Mouse (Mus musculus) left cerebral cortex, postnatal 10 days (tissue): ENCODE data around the gene March5. TPM values are rescaled to one million over a fixed set of nuclear protein-coding genes. Genes with fewer than 3 reads are reported as not detected.

Experiments
- DNase-seq, 2 experiments: peaks; one replicate each; pipeline ENCODE4 v3.0.0; 2021 to 2022; ENCODE audit warnings: low spot score in 2 of 2, mixed read lengths in 1 of 2; ENCODE audit errors: extremely low spot score in 1 of 2
- intact Hi-C: fragments of 180-260 bp; cut with DNase I; formaldehyde crosslinking; loops from one replicate; pipeline ENCODE4 v1.15.1; 2025
- total RNA-seq, 2 experiments: library from RNA; stranded (reverse); gene quantifications; 2 replicates each; pipeline ENCODE4 v1.2.3; 2021

Gene March5
- total RNA-seq = 10 to 100 TPM; 86.3 to 93.4 TPM

- intact Hi-C loops = loop anchor here (2.0 to 5.0 kb wide), 2 partner anchors 33 to 155 kb away; no protein-coding TSS in a partner anchor
- peak; percentile 86 to 93 for DNase-seq
Measured at GRCm38 (mm10) chr19:37207303-37208175, at the start of gene March5. March5 (plus strand) TSS chr19:37207543.

- no peak for DNase-seq
- intact Hi-C loops = no loop called here
Measured at GRCm38 (mm10) chr19:37172096-37172495, 35.2 kb upstream of the March5 start.

GRCm38 (mm10) chr19:37172566-37173130, 34.7 kb upstream of the March5 start:
- intact Hi-C loops = no loop called here
- no peak for DNase-seq

GRCm38 (mm10) chr19:37173331-37174115, 33.8 kb upstream of the March5 start:
- no peak for DNase-seq

GRCm38 (mm10) chr19:37174116-37174715, 33.1 kb upstream of the March5 start:
- peak; percentile 36 to 79 for DNase-seq
- intact Hi-C loops = loop anchor here (2.0 kb wide), 1 partner anchor 33 kb away; the partner anchor contains the start of gene March5

More at GRCm38 (mm10) chr19:37173331-37174115, 33.8 kb upstream of the March5 start:
- intact Hi-C loops = loop anchor here (2.0 kb wide), 1 partner anchor 33 kb away; the partner anchor contains the start of gene March5

GRCm38 (mm10) chr19:37174716-37175435, 32.5 kb upstream of the March5 start:
- intact Hi-C loops = loop anchor here (2.0 kb wide), 1 partner anchor 32 kb away; the partner anchor contains the start of gene March5
- peak; percentile 53 to 70 for DNase-seq

- intact Hi-C loops = loop anchor here (2.0 kb wide), 1 partner anchor 31 kb away; the partner anchor contains the start of gene March5
Measured at GRCm38 (mm10) chr19:37175436-37175805, 31.9 kb upstream of the March5 start.

GRCm38 (mm10) chr19:37175919-37176318, 31.4 kb upstream of the March5 start:
- peak; percentile 27 to 56 for DNase-seq
- intact Hi-C loops = loop anchor here (2.0 kb wide), 1 partner anchor 31 kb away; the partner anchor contains the start of gene March5

More at GRCm38 (mm10) chr19:37175436-37175805, 31.9 kb upstream of the March5 start:
- peak in 1 of 2 experiments; percentile 20 for DNase-seq

- DNase-seq = no peak
- intact Hi-C loops = no loop called here
Measured at GRCm38 (mm10) chr19:37176879-37177462, 30.4 kb upstream of the March5 start.

- DNase-seq = peak; percentile 46 to 77
- intact Hi-C loops = no loop called here
Measured at GRCm38 (mm10) chr19:37177819-37178708, 29.3 kb upstream of the March5 start.

GRCm38 (mm10) chr19:37188366-37188948, 18.9 kb upstream of the March5 start:
- DNase-seq = no peak
- intact Hi-C loops = no loop called here

- intact Hi-C loops = no loop called here
Measured at GRCm38 (mm10) chr19:37192475-37193058, 14.8 kb upstream of the March5 start.

GRCm38 (mm10) chr19:37198165-37198880, 9.0 kb upstream of the March5 start:
- intact Hi-C loops = no loop called here
- no peak for DNase-seq

More at GRCm38 (mm10) chr19:37192475-37193058, 14.8 kb upstream of the March5 start:
- no peak for DNase-seq

GRCm38 (mm10) chr19:37199889-37200288, 7.5 kb upstream of the March5 start:
- intact Hi-C loops = no loop called here

GRCm38 (mm10) chr19:37203371-37203770, 4.0 kb upstream of the March5 start:
- intact Hi-C loops = no loop called here
- DNase-seq = no peak

More at GRCm38 (mm10) chr19:37199889-37200288, 7.5 kb upstream of the March5 start:
- no peak for DNase-seq
